Mouse (Mus musculus) heart, adult 9 months (tissue): ENCODE data around the gene Zfp592.
"Not testable (repeated sequence)": the region's sequence is repeated elsewhere in the genome, so short reads cannot be mapped to it uniquely, and the experiment has no call there.

Source experiments
- DNase-seq, 2 experiments: peaks; one replicate each; pipeline ENCODE4 v3.0.0; 2022; ENCODE audit warnings: low spot score in 2 of 2

Zfp592 gene

GRCm38 (mm10) chr7:80992980-80993833 lies at the start of gene Zfp592:
Gene Zfp592 (plus strand): TSS chr7:80993681.
- DNase-seq = peak; percentile 83 to 86

GRCm38 (mm10) chr7:80947445-80948350 lies 45.8 kb upstream of the Zfp592 start, which contains the start of gene Sec11a:
Gene Sec11a (minus strand): TSS chr7:80947780.
- DNase-seq = peak; percentile 94 to 95

- no peak for DNase-seq
Measured at GRCm38 (mm10) chr7:80951461-80951860, 42.0 kb upstream of the Zfp592 start.

- no peak for DNase-seq
Measured at GRCm38 (mm10) chr7:80952140-80952539, 41.3 kb upstream of the Zfp592 start.

GRCm38 (mm10) chr7:80954251-80954650 lies 39.2 kb upstream of the Zfp592 start:
- DNase-seq = no peak

GRCm38 (mm10) chr7:80956891-80957290 lies 36.6 kb upstream of the Zfp592 start:
- DNase-seq = no peak

GRCm38 (mm10) chr7:80959003-80959402 lies 34.5 kb upstream of the Zfp592 start:
- DNase-seq = no peak

GRCm38 (mm10) chr7:80962799-80963198 lies 30.7 kb upstream of the Zfp592 start:
- DNase-seq = no peak

- peak in 1 of 2 experiments; percentile 23 for DNase-seq
Measured at GRCm38 (mm10) chr7:80970913-80971312, 22.6 kb upstream of the Zfp592 start.

- DNase-seq = no peak
Measured at GRCm38 (mm10) chr7:80971419-80971818, 22.1 kb upstream of the Zfp592 start.

GRCm38 (mm10) chr7:80972082-80972481 lies 21.4 kb upstream of the Zfp592 start:
- no peak for DNase-seq

GRCm38 (mm10) chr7:80972920-80973637 lies 20.4 kb upstream of the Zfp592 start:
- not testable (repeated sequence) for DNase-seq

GRCm38 (mm10) chr7:80973638-80974015 lies 19.9 kb upstream of the Zfp592 start:
- DNase-seq = not testable (repeated sequence)

GRCm38 (mm10) chr7:80980566-80980965 lies 12.9 kb upstream of the Zfp592 start:
- DNase-seq = no peak

- no peak for DNase-seq
Measured at GRCm38 (mm10) chr7:80986458-80987187, 6.9 kb upstream of the Zfp592 start.

GRCm38 (mm10) chr7:80987805-80988625 lies 5.5 kb upstream of the Zfp592 start:
- no peak for DNase-seq

GRCm38 (mm10) chr7:80990276-80990675 lies 3.2 kb upstream of the Zfp592 start:
- no peak for DNase-seq

- DNase-seq = no peak
Measured at GRCm38 (mm10) chr7:80991589-80991988, 1.9 kb upstream of the Zfp592 start.

GRCm38 (mm10) chr7:80992063-80992462 lies 1.4 kb upstream of the Zfp592 start:
- peak in 1 of 2 experiments; percentile 20 for DNase-seq

- DNase-seq = peak; percentile 22 to 43
Measured at GRCm38 (mm10) chr7:80992631-80992979, 876 bp upstream of the Zfp592 start.
